Mouse (Mus musculus) kidney, adult 2 months (tissue): ENCODE results near the gene Gm17428.

Experiments used
- CTCF ChIP-seq: fragments of 200-500 bp; conservative IDR thresholded peaks from 2 replicates; pipeline ENCODE4 v1.5.1; 2011; ENCODE audit warnings: low read depth, mild to moderate bottlenecking, control low read depth, low read length, moderate library complexity, mixed read lengths; ENCODE audit not compliant: insufficient read depth, insufficient read length
- POLR2A ChIP-seq: fragments of 200-500 bp; IDR thresholded peaks from one replicate; pipeline ENCODE4 v1.6.1; 2011; ENCODE audit warnings: low read depth, low read length, control low read depth

- no peak for TF ChIP-seq POLR2A
- no peak for TF ChIP-seq CTCF
These were observed 28.0 kb upstream of the Gm17428 start for GRCm38 (mm10) chr14:54948781-54949180.
